Mouse (Mus musculus): ENCODE measurements around the gene 4930467E23Rik.
"Not testable (repeated sequence)": the region's sequence is repeated elsewhere in the genome, so short reads cannot be mapped to it uniquely, and the experiment has no call there.

DNA sequence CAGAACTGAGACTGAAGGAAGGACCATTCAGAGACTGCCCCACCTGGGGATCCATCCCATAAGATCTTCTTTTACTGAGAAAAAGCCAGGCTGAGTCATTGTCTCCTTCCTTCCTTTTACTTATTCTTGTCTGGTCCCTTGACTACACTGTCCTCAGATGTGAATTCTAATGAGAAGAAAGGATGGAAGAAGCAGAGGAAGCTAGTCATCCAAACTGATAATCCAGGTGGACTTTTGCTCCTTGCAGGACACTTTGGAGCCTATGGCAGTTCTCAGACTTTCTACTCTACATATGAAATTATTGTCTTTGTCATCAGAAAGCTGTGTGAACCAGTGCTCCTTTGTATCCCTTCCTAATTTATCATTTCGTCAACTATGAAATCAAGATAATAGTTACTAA lies 39.6 kb upstream of the 4930467E23Rik start:
- TF ChIP-seq CTCF, EP300 (IDR thresholded peaks at IDR 0.05): not testable (repeated sequence)
